Mouse (Mus musculus) embryonic fibroblast, embryonic 13.5 days (primary cell): Measurements from ENCODE around the gene Slc1a5. TPM values are rescaled to one million over a fixed set of nuclear protein-coding genes. Genes with fewer than 3 reads are reported as not detected.

Experiments
- H3K27ac ChIP-seq: 2 replicates; pipeline ENCODE4 v1.5.1; 2012; ENCODE audit warnings: low read length, control low read depth, inconsistent platforms; ENCODE audit not compliant: insufficient read depth
- H3K4me1 ChIP-seq: 2 replicates; pipeline ENCODE4 v1.6.1; 2011; ENCODE audit warnings: low read length; ENCODE audit not compliant: control insufficient read depth, insufficient read depth
- H3K4me3 ChIP-seq: 2 replicates; pipeline ENCODE4 v1.5.1; 2011; ENCODE audit warnings: mild to moderate bottlenecking, control low read depth, low read length; ENCODE audit not compliant: insufficient read depth
- CTCF ChIP-seq: IDR thresholded peaks from 2 replicates; pipeline ENCODE4 v1.5.1; 2011; ENCODE audit warnings: mild to moderate bottlenecking, control low read depth, low read length, moderate library complexity, borderline replicate concordance; ENCODE audit not compliant: insufficient read depth
- POLR2A ChIP-seq: IDR thresholded peaks from 2 replicates; pipeline ENCODE4 v1.6.1; 2011; ENCODE audit warnings: low read depth, mild to moderate bottlenecking, control low read depth, low read length, moderate library complexity
- polyA plus RNA-seq: library from polyadenylated mRNA; stranded (reverse); fragments of >200 nt; gene quantifications from 2 replicates; pipeline ENCODE4 v1.2.4, GENCODE M21; 2011; ENCODE audit warnings: low read depth; ENCODE audit not compliant: missing spikeins, insufficient read length

Gene Slc1a5
- polyA plus RNA-seq, 1 experiment, result 74.5 TPM

DNA sequence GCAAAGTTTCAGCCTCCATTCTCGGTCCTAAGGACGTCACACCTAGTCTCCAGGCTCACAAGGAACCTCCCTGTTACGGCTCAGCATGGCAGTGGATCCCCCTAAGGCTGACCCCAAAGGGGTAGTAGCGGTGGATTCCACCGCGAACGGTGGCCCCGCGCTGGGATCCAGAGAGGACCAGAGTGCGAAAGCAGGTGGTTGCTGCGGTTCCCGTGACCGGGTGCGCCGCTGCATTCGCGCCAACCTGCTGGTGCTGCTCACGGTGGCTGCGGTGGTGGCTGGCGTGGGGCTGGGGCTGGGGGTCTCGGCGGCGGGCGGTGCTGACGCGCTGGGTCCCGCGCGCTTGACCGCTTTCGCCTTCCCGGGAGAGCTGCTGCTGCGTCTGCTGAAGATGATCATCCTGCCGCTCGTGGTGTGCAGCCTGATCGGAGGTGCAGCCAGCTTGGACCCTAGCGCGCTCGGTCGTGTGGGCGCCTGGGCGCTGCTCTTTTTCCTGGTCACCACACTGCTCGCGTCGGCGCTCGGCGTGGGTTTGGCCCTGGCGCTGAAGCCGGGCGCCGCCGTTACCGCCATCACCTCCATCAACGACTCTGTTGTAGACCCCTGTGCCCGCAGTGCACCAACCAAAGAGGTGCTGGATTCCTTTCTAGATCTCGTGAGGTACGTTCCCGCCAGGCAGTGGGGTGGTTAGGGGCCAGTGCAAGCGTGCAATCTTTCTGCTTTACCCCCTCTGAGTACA, 845 bp downstream of the Slc1a5 start:
- TF ChIP-seq CTCF, result no peak
- TF ChIP-seq POLR2A, result no peak; the same call in none of the 2 replicates
- Histone ChIP-seq H3K27ac (no peak overlapping the region), H3K4me1 (no peaks in the 10 kb centered on the region), H3K4me3 (peak overlapping the region; percentile 70)

- Histone ChIP-seq H3K4me1 (no peaks in the 10 kb centered on the region), H3K27ac (peak overlapping the region; percentile 67), H3K4me3 (peak overlapping the region; percentile 70)
- TF ChIP-seq POLR2A, result no peak
- TF ChIP-seq CTCF, result no peak
Observed at GRCm38 (mm10) chr7:16782555-16783125, 1.5 kb downstream of the Slc1a5 start.

DNA sequence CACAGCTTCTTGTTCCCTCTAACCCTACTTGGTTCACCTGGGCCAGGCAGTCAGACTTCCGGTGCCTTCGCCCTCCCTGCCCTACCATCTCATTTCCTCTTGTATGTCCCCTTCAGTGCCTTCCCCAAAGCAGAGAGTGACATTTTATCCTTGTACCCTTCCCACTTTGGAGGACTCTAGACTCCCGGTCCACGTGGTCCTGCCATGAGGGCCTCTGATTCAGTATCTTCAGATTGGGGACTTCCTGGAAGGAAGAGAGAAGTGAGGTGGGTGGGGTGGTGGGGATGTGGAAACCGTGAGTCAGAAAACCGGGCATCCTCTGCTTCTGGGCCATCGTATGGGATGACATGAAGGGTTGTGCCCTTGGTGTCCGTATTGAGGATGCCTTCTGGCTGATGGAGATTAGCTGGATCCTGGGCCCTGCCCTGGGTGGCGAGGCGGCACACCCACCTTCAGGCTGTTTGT, 2.1 kb downstream of the Slc1a5 start:
- Histone ChIP-seq H3K4me3 (peak overlapping the region; percentile 70), H3K27ac (peak overlapping the region; percentile 67), H3K4me1 (no peaks in the 10 kb centered on the region)
- TF ChIP-seq CTCF (no peak), POLR2A (no peak; the same call in 1 of the 2 replicates)

- TF ChIP-seq POLR2A (no peak; the same call in 1 of the 2 replicates), CTCF (no peak)
- Histone ChIP-seq H3K4me3 (peak overlapping the region; percentile 70), H3K4me1 (no peaks in the 10 kb centered on the region), H3K27ac (peak overlapping the region; percentile 67)
Observed at GRCm38 (mm10) chr7:16783758-16784415, 2.7 kb downstream of the Slc1a5 start.

- peak overlapping the region; percentile 67 for H3K27ac ChIP-seq
- H3K4me3 ChIP-seq, result peak overlapping the region; percentile 70
- TF ChIP-seq POLR2A, result peak; percentile 56; the same call in 1 of the 2 replicates
- TF ChIP-seq CTCF, result no peak
- H3K4me1 ChIP-seq, result no peaks in the 10 kb centered on the region
Observed at GRCm38 (mm10) chr7:16784498-16784976, 3.4 kb downstream of the Slc1a5 start.

GRCm38 (mm10) chr7:16785541-16786083, 4.5 kb downstream of the Slc1a5 start:
- TF ChIP-seq CTCF, result no peak

GRCm38 (mm10) chr7:16792316-16792715, 11.2 kb downstream of the Slc1a5 start:
- Histone ChIP-seq H3K27ac (no peak overlapping the region), H3K4me1 (no peaks in the 10 kb centered on the region), H3K4me3 (no peak overlapping the region)
- no peak for TF ChIP-seq CTCF
- no peak for TF ChIP-seq POLR2A

More at GRCm38 (mm10) chr7:16785541-16786083, 4.5 kb downstream of the Slc1a5 start:
- H3K4me1 ChIP-seq, result no peaks in the 10 kb centered on the region
- H3K4me3 ChIP-seq, result no peak overlapping the region
- H3K27ac ChIP-seq, result no peak overlapping the region

DNA sequence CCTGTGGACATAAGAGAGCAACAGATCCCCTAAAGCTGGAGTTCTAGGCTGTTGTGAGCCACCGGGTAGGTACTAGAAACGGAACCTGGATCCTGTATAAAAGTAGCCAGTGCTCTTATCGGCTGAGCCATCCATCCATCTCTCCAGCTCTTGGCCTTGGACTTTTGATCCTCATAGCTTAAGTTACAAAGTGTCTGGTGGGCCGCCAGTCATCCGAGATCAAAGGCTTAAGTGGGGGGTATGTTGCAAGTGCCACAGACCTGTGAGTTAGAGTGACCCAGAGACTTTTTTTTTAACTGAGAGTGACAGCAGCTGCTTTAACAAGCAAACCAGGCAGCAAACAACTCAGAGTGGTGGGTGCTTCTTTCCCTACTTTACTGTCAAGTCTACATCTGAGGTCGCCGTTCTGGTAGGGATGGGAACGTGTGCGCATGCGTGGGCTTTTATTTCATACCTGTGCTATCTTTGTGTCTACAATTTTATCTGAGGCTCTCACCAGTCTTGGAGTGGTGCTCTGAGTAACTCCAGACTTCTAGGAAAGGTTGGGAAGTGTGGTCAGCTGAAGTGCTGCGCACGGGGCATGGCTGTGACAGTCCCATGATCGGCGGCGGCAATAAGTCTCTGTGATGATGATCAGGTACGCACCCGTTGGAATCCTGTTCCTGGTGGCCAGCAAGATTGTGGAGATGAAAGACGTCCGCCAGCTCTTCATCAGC, 12.0 kb downstream of the Slc1a5 start:
- H3K27ac ChIP-seq, result no peak overlapping the region
- H3K4me3 ChIP-seq, result no peak overlapping the region
- TF ChIP-seq CTCF (no peak), POLR2A (no peak)
- H3K4me1 ChIP-seq, result no peaks in the 10 kb centered on the region

- TF ChIP-seq CTCF (no peak), POLR2A (no peak)
- Histone ChIP-seq H3K4me3 (no peak overlapping the region), H3K4me1 (no peaks in the 10 kb centered on the region), H3K27ac (no peak overlapping the region)
Observed at GRCm38 (mm10) chr7:16794886-16795285, 13.7 kb downstream of the Slc1a5 start.
